Mouse (Mus musculus): ENCODE measurements around the gene Uggt1. TPM values are rescaled to one million over a fixed set of nuclear protein-coding genes. Genes with fewer than 3 reads are reported as not detected.

Gene Uggt1
- polyA plus RNA-seq, 1 experiment from 2014 or later, result 19.6 TPM

DNA sequence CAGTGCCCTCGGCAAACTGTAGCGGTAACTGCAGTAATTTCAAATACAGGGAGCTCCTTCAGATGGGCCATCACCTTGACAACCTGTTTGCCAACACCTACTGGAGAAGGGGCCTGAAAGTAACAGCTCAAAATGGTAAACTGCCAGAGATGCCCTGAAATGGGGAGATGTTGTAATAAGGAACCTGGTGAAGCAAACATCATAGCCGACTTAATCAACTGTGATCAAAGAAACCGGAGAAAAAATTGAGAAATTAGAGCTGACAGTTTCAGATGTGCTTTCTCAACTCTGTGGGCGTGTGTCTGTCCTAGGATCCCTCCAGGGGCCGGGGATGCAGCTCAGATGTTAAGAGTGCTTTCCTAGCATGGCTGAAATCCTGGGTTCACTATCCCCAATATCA is 11.3 kb downstream of the Uggt1 start:
- ATAC-seq (ENCODE audit: low read depth), result no peak
- Histone ChIP-seq H3K27ac (ENCODE audit: low read length) (no peak overlapping the region), H3K4me1 (ENCODE audit: control insufficient read depth, low read depth, low read length) (no peaks in the 10 kb centered on the region), H3K9me3 (replicated peaks; ENCODE audit: control insufficient read depth, low read length) (no peaks in the 10 kb centered on the region), H3K4me2 (ENCODE audit: low read depth, low read length) (no peak overlapping the region), H3K36me3 (ENCODE audit: control insufficient read depth, insufficient read depth) (peaks cover 11% of the 10 kb centered on the region), H3K9ac (ENCODE audit: low read depth, low read length) (no peak overlapping the region), H3K27me3 (ENCODE audit: control insufficient read depth, insufficient read depth, low read depth, low read length) (no peaks in the 10 kb centered on the region), H3K4me3 (ENCODE audit: low read depth, low read length) (no peak overlapping the region)
- WGBS (ENCODE audit: insufficient replicate concordance), result 75% methylated on average over 6 of the region's 6 CpGs

DNA sequence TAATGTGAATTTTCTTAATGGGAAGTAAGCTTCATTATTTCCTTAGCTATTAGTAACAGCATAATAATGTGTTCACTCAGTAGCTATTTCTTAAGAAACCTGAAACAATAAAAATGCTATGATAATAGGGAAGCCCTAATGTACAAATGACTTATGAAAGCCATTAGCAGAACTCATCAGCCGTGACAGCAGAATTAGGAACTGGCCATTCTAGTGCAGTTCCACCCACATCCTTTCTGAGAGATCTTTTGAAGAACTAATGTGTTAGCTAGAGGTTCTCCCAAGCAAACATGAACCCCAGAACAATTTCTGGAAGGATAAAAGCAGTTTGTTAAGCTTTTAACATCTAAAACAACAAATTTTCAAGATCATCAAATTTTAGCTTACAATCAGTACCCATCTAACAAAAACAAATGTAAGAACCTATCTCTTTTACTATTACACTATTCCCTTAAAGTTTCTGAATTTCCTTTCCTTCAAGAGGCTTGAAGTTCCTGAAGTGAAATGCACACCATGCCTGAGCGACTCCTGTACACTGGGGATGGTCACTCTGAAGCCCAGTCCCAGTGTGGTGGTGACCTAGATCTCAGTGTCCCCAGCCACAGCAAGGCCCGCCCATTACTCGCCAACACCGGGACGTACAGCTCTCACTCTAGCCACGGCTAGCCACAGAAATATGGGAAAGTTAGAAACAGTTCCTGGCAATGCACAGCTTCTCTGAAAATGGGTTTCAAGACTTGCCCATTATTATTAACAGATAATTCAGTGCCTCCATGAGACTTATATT is 13.4 kb downstream of the Uggt1 start:
- peaks cover 15% of the 10 kb centered on the region for H3K36me3 ChIP-seq (ENCODE audit: control insufficient read depth, insufficient read depth)
- H3K4me2 ChIP-seq (ENCODE audit: low read depth, low read length), result no peak overlapping the region
- no peak for ATAC-seq (ENCODE audit: low read depth)
- H3K27me3 ChIP-seq (ENCODE audit: control insufficient read depth, insufficient read depth, low read depth, low read length), result no peaks in the 10 kb centered on the region
- H3K4me3 ChIP-seq (ENCODE audit: low read depth, low read length), result no peak overlapping the region
- 58% methylated on average over 7 of the region's 7 CpGs for WGBS (ENCODE audit: insufficient replicate concordance)
- no peak overlapping the region for H3K9ac ChIP-seq (ENCODE audit: low read depth, low read length)
- H3K4me1 ChIP-seq (ENCODE audit: control insufficient read depth, low read depth, low read length), result no peaks in the 10 kb centered on the region
- H3K9me3 ChIP-seq (replicated peaks; ENCODE audit: control insufficient read depth, low read length), result no peaks in the 10 kb centered on the region
- H3K27ac ChIP-seq (ENCODE audit: low read length), result no peak overlapping the region

DNA sequence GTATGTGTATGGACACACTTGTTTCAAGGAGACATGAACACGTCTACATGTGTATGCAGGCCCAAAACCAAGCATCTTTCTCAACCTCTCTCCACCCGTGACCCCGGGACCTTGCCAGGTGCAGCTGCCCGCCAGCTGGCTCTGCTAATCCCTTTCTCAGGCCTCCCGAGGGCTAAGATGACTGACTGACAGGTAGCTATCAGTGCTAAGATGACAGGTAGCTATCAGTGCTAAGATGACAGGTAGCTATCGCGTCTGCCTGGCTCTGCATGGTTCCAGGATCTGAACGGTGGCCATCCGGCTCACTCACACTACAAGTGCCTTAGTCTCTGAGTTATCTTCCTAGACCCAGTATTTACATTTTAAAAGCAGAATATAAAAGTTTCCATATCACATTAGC is 16.1 kb downstream of the Uggt1 start:
- WGBS (ENCODE audit: insufficient replicate concordance), result 76% methylated on average over 9 of the region's 9 CpGs
- H3K27me3 ChIP-seq (ENCODE audit: control insufficient read depth, insufficient read depth, low read depth, low read length), result no peaks in the 10 kb centered on the region
- no peak overlapping the region for H3K4me2 ChIP-seq (ENCODE audit: low read depth, low read length)
- no peaks in the 10 kb centered on the region for H3K9me3 ChIP-seq (replicated peaks; ENCODE audit: control insufficient read depth, low read length)
- ATAC-seq (ENCODE audit: low read depth), result no peak
- H3K27ac ChIP-seq (ENCODE audit: low read length), result no peak overlapping the region
- H3K9ac ChIP-seq (ENCODE audit: low read depth, low read length), result no peak overlapping the region
- H3K4me3 ChIP-seq (ENCODE audit: low read depth, low read length), result no peak overlapping the region
- H3K4me1 ChIP-seq (ENCODE audit: control insufficient read depth, low read depth, low read length), result no peaks in the 10 kb centered on the region
- peaks cover 12% of the 10 kb centered on the region; the same call in 1 of the 2 replicates for H3K36me3 ChIP-seq (ENCODE audit: control insufficient read depth, insufficient read depth)

DNA sequence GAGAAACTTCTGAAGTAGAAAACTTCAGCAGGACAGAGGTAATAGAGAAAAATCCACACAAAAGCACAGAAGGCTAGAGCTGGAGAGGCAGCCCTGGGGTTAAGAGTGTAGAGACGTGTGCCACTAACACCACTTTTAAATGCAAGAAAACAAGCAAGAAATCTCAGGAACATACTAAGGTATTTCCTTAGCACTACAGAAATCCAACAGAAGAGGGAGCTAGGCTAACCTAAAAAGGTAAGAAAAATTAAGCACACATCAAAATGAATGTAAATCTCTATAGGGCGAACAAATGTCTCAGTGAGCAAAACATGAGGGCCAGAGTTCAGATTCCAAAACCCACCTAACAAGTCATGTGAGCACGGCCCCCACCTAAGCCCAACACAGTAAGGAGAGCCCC is 19.9 kb downstream of the Uggt1 start:
- 75% methylated on average over 3 of the region's 3 CpGs for WGBS (ENCODE audit: insufficient replicate concordance)
- Histone ChIP-seq H3K27me3 (ENCODE audit: control insufficient read depth, insufficient read depth, low read depth, low read length) (no peaks in the 10 kb centered on the region), H3K27ac (ENCODE audit: low read length) (no peak overlapping the region), H3K9me3 (replicated peaks; ENCODE audit: control insufficient read depth, low read length) (no peaks in the 10 kb centered on the region), H3K4me2 (ENCODE audit: low read depth, low read length) (no peak overlapping the region), H3K4me3 (ENCODE audit: low read depth, low read length) (no peak overlapping the region), H3K9ac (ENCODE audit: low read depth, low read length) (no peak overlapping the region), H3K36me3 (ENCODE audit: control insufficient read depth, insufficient read depth) (peaks cover 7% of the 10 kb centered on the region; the same call in 1 of the 2 replicates), H3K4me1 (ENCODE audit: control insufficient read depth, low read depth, low read length) (no peaks in the 10 kb centered on the region)
- no peak for ATAC-seq (ENCODE audit: low read depth)

DNA sequence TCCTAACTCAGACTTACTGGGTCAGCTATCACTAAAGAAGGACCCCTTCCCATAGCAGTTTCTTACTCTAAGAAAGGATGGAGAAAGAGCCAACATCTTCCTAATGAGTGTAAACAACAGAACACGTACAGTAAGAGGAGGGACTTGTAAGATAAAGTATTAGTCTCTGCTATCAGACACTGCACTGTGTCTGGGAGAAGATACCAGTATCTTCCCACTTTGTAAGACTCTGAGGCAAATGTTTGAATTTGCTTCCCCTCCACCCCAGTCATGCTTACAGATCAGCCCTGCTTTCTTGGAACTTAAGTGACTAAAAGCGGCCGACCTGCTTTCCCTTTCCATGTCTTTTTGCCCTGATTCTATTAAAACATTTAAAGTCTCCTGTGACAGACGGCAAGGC is 30.2 kb downstream of the Uggt1 start:
- H3K9ac ChIP-seq (ENCODE audit: low read depth, low read length), result no peak overlapping the region
- H3K27me3 ChIP-seq (ENCODE audit: control insufficient read depth, insufficient read depth, low read depth, low read length), result no peaks in the 10 kb centered on the region
- no peaks in the 10 kb centered on the region for H3K9me3 ChIP-seq (replicated peaks; ENCODE audit: control insufficient read depth, low read length)
- H3K4me1 ChIP-seq (ENCODE audit: control insufficient read depth, low read depth, low read length), result peaks cover 8% of the 10 kb centered on the region; the same call in 1 of the 2 replicates
- peaks cover 4% of the 10 kb centered on the region for H3K36me3 ChIP-seq (ENCODE audit: control insufficient read depth, insufficient read depth)
- WGBS (ENCODE audit: insufficient replicate concordance), result 37% methylated on average over 4 of the region's 4 CpGs
- H3K4me3 ChIP-seq (ENCODE audit: low read depth, low read length), result no peak overlapping the region
- H3K27ac ChIP-seq (ENCODE audit: low read length), result 0 out of 2 replicates have a peak overlapping the region, but pooled peaks have one; percentile 42
- H3K4me2 ChIP-seq (ENCODE audit: low read depth, low read length), result no peak overlapping the region
- ATAC-seq (ENCODE audit: low read depth), result peak; percentile 76

DNA sequence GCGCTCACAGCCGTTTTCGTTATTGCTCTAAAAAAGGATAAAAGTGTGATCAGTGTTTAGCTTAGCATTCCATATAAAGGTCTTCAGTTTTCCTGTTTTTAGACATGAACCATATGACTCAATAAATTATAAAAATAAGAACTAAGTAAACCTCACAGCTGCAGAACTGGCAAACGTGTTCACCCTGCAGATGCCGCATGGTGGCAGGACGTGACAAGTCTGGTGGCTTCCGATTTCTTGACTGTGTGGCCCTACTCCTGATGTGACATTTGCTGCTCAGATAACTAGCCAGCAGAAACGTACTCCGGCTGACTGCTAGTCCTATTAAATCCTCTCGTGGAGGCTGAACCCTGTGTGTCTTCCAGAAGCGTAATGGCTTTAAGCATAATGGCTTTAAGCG is 42.8 kb downstream of the Uggt1 start:
- no peaks in the 10 kb centered on the region for H3K4me1 ChIP-seq (ENCODE audit: control insufficient read depth, low read depth, low read length)
- H3K27ac ChIP-seq (ENCODE audit: low read length), result no peak overlapping the region
- no peak for ATAC-seq (ENCODE audit: low read depth)
- no peaks in the 10 kb centered on the region for H3K9me3 ChIP-seq (replicated peaks; ENCODE audit: control insufficient read depth, low read length)
- no peaks in the 10 kb centered on the region for H3K27me3 ChIP-seq (ENCODE audit: control insufficient read depth, insufficient read depth, low read depth, low read length)
- 87% methylated on average over 12 of the region's 12 CpGs for WGBS (ENCODE audit: insufficient replicate concordance)
- H3K4me3 ChIP-seq (ENCODE audit: low read depth, low read length), result no peak overlapping the region
- peaks cover 7% of the 10 kb centered on the region; the same call in 1 of the 2 replicates for H3K36me3 ChIP-seq (ENCODE audit: control insufficient read depth, insufficient read depth)
- no peak overlapping the region for H3K4me2 ChIP-seq (ENCODE audit: low read depth, low read length)
- H3K9ac ChIP-seq (ENCODE audit: low read depth, low read length), result no peak overlapping the region

DNA sequence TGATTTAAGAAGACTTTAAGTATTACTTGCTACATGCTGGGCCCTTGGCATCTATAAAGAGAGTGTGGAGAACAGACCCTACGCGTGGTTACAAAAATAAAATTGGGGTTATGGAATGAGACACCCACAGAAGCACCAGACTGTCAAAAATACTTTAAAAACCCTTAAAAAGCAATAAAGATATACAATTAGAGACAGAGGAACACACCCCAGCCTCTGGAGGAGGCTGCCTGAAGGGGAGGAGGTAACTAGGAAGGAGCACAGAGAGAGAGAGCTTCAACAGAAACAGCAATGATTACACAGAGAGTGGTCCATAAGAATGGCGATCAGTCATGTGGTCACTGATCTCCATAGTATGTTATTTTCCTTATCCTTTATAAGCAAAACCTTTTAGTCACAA is 50.0 kb downstream of the Uggt1 start:
- 93% methylated on average over 3 of the region's 3 CpGs for WGBS (ENCODE audit: insufficient replicate concordance)
- no peak for ATAC-seq (ENCODE audit: low read depth)
- H3K4me3 ChIP-seq (ENCODE audit: low read depth, low read length), result no peak overlapping the region
- no peaks in the 10 kb centered on the region for H3K9me3 ChIP-seq (replicated peaks; ENCODE audit: control insufficient read depth, low read length)
- H3K9ac ChIP-seq (ENCODE audit: low read depth, low read length), result no peak overlapping the region
- H3K4me2 ChIP-seq (ENCODE audit: low read depth, low read length), result no peak overlapping the region
- H3K4me1 ChIP-seq (ENCODE audit: control insufficient read depth, low read depth, low read length), result no peaks in the 10 kb centered on the region
- H3K27me3 ChIP-seq (ENCODE audit: control insufficient read depth, insufficient read depth, low read depth, low read length), result no peaks in the 10 kb centered on the region
- no peak overlapping the region for H3K27ac ChIP-seq (ENCODE audit: low read length)
- H3K36me3 ChIP-seq (ENCODE audit: control insufficient read depth, insufficient read depth), result peaks cover 19% of the 10 kb centered on the region

DNA sequence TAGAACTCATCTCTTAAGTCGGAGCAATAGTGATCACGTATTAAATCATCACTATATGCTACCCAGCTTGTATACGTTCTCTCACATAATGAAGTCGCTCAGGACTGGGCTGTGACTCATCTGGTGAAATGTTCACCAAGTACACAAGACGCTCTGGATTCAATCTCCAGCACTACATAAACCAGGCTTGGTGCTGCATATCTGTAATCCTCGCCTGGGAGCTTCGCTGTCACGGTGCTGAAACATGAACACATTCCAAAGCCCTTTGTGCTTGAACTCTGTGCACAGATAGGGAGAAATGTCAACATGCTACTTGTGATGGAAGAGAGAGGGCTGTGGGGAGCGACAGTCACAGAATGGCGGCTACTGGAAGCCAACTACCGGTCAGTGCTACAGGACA is 52.6 kb downstream of the Uggt1 start:
- no peak overlapping the region for H3K4me3 ChIP-seq (ENCODE audit: low read depth, low read length)
- H3K4me2 ChIP-seq (ENCODE audit: low read depth, low read length), result no peak overlapping the region
- H3K9me3 ChIP-seq (replicated peaks; ENCODE audit: control insufficient read depth, low read length), result no peaks in the 10 kb centered on the region
- H3K27me3 ChIP-seq (ENCODE audit: control insufficient read depth, insufficient read depth, low read depth, low read length), result no peaks in the 10 kb centered on the region
- no peaks in the 10 kb centered on the region for H3K4me1 ChIP-seq (ENCODE audit: control insufficient read depth, low read depth, low read length)
- 82% methylated on average over 11 of the region's 11 CpGs for WGBS (ENCODE audit: insufficient replicate concordance)
- H3K36me3 ChIP-seq (ENCODE audit: control insufficient read depth, insufficient read depth), result peaks cover 21% of the 10 kb centered on the region
- no peak overlapping the region for H3K9ac ChIP-seq (ENCODE audit: low read depth, low read length)
- no peak for ATAC-seq (ENCODE audit: low read depth)
- no peak overlapping the region for H3K27ac ChIP-seq (ENCODE audit: low read length)

DNA sequence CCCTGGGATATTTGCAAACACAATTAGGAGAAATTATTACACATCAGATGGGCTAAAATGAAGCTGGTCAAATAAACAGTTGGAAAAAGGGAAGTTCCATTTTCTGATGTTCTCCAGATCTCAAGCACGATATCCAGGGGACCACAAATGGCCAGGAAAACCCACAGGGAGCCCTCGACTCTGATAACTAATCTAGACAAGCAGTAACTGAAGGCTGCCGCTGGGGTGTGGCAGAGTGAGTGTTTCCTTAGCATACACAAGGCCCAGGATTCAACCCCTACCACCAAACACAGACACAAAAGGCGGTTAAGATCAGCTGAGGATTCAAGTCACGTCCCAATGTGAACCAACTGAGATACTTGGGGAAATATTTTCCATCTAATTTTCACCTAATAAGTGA is 64.5 kb downstream of the Uggt1 start:
- Histone ChIP-seq H3K27ac (ENCODE audit: low read length) (no peak overlapping the region), H3K4me2 (ENCODE audit: low read depth, low read length) (no peak overlapping the region), H3K9me3 (replicated peaks; ENCODE audit: control insufficient read depth, low read length) (no peaks in the 10 kb centered on the region), H3K4me3 (ENCODE audit: low read depth, low read length) (no peak overlapping the region), H3K9ac (ENCODE audit: low read depth, low read length) (no peak overlapping the region), H3K36me3 (ENCODE audit: control insufficient read depth, insufficient read depth) (peaks cover 20% of the 10 kb centered on the region), H3K27me3 (ENCODE audit: control insufficient read depth, insufficient read depth, low read depth, low read length) (no peaks in the 10 kb centered on the region), H3K4me1 (ENCODE audit: control insufficient read depth, low read depth, low read length) (no peaks in the 10 kb centered on the region)
- WGBS (ENCODE audit: insufficient replicate concordance), result 14% methylated on average over 5 of the region's 5 CpGs
- no peak for ATAC-seq (ENCODE audit: low read depth)

All from liver, embryonic 16.5 days (tissue).